Comparison of ENCODE assay signal across 21 mouse cellular contexts in the genomic region with DNA sequence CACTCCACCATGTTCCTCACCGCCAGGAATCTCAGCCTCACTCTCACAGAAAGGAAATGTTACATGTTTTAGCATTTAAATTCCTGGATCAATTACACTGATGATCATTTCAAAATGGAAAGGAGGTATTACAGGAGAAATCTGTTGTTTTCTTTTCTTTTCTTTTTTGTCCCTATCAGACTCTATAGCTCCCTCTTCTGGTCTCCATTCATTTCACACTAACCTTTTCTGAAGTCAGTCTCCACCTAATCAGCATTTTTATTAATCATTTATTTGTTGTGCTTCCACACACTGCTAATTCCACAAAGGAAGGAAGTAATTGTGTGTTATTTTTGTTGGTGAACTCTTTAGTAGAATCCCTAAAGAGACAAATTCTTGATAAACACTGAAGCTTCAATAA.
DNase-seq lines count a peak whose midpoint lies in the region; ATAC-seq and TF ChIP-seq lines count a peak whose summit lies in the region.
"Had no signal": no experiment of that assay in that cellular context is flagged by ENCODE, and none has a peak within 500 bp of the region (broad histone marks: within the 10 kb centered on the region; RNA-seq: fewer than 3 reads in every experiment).

No protein-coding gene starts in this region.

- H3K4me1 ChIP-seq in forebrain, postnatal 0 days (ENCODE audit: insufficient read depth) = no peaks in the 10 kb centered on the region
- no peaks in the 10 kb centered on the region for H3K4me1 ChIP-seq in forebrain, embryonic 13.5 days
- H3K4me1 ChIP-seq in kidney, embryonic 14.5 days (ENCODE audit: control insufficient read depth, insufficient read depth, low read length) = no peaks in the 10 kb centered on the region
- H3K4me1 ChIP-seq: embryonic facial prominence, embryonic 13.5 days; heart, embryonic 12.5 days; midbrain, embryonic 12.5 days had no signal

- peak; percentile 26; the same call in 1 of the 2 replicates for TF ChIP-seq CTCF in forebrain, postnatal 0 days (IDR thresholded peaks at IDR 0.05; ENCODE audit: low read depth)

- no peak overlapping the region for H3K27ac ChIP-seq in forebrain, postnatal 0 days (ENCODE audit: low read depth, low read length)
- H3K27ac ChIP-seq in forebrain, embryonic 13.5 days = no peak overlapping the region
- H3K27ac ChIP-seq in kidney, embryonic 14.5 days (ENCODE audit: low read depth, low read length) = no peak overlapping the region
- H3K27ac ChIP-seq: embryonic facial prominence, embryonic 13.5 days; gastrocnemius, adult 2 months; hindbrain, embryonic 14.5 days; liver, embryonic 14.5 days; midbrain, embryonic 12.5 days had no signal

- H3K9me3 ChIP-seq in forebrain, postnatal 0 days (ENCODE audit: low read length) = no peaks in the 10 kb centered on the region
- H3K9me3 ChIP-seq in forebrain, embryonic 13.5 days (replicated peaks) = no peaks in the 10 kb centered on the region
- H3K9me3 ChIP-seq in kidney, embryonic 14.5 days (ENCODE audit: control insufficient read depth, low read length) = no peaks in the 10 kb centered on the region
- H3K9me3 ChIP-seq: embryonic facial prominence, embryonic 13.5 days; heart, embryonic 12.5 days; midbrain, embryonic 12.5 days had no signal

- 71% methylated on average over 1 of the region's 1 CpGs for WGBS in forebrain, postnatal 0 days
- 63% methylated on average over 1 of the region's 1 CpGs for WGBS in forebrain, embryonic 13.5 days
- 63% methylated on average over 1 of the region's 1 CpGs for WGBS in kidney, embryonic 14.5 days

- DNase-seq in forebrain, postnatal 0 days = no peak
- peak; percentile 6 for DNase-seq in layer of hippocampus, adult 9-10 months (ENCODE audit: low spot score)
- DNase-seq in layer of hippocampus, adult 8-10 months (ENCODE audit: low spot score in 2 of 2) = no peak
- peak; percentile 10 for DNase-seq in ES-CJ7 (ENCODE audit: low read depth, low spot score)
- DNase-seq in brain, adult 2 months (ENCODE audit: low read depth, low spot score) = peak; percentile 11
- DNase-seq in ovary, postnatal 10 days (ENCODE audit: low spot score) = no peak
- DNase-seq: adrenal gland, postnatal 36 days; cerebellum, adult 18-20 months; gastrocnemius, adult 2 months; heart, postnatal 14 days; kidney, postnatal 36 days; right cerebral cortex, adult 18-20 months; thymus, postnatal 25 days had no signal

- no peaks in the 10 kb centered on the region for H3K36me3 ChIP-seq in forebrain, postnatal 0 days (ENCODE audit: insufficient read depth)
- H3K36me3 ChIP-seq in forebrain, embryonic 13.5 days (ENCODE audit: poor library complexity, severe bottlenecking) = no peaks in the 10 kb centered on the region
- no peaks in the 10 kb centered on the region for H3K36me3 ChIP-seq in kidney, embryonic 14.5 days (ENCODE audit: control insufficient read depth, insufficient read depth, low read length)
- H3K36me3 ChIP-seq: embryonic facial prominence, embryonic 13.5 days; heart, embryonic 12.5 days; midbrain, embryonic 12.5 days had no signal

- H3K4me2 ChIP-seq in forebrain, postnatal 0 days (ENCODE audit: low read depth) = no peak overlapping the region
- no peak overlapping the region for H3K4me2 ChIP-seq in forebrain, embryonic 13.5 days
- no peak overlapping the region for H3K4me2 ChIP-seq in kidney, embryonic 14.5 days (replicated peaks; ENCODE audit: low read depth, low read length)
- H3K4me2 ChIP-seq: embryonic facial prominence, embryonic 13.5 days; heart, embryonic 12.5 days; hindbrain, embryonic 14.5 days; midbrain, embryonic 12.5 days had no signal

- H3K27me3 ChIP-seq in forebrain, postnatal 0 days (ENCODE audit: insufficient read depth, low read length) = no peaks in the 10 kb centered on the region
- H3K27me3 ChIP-seq in forebrain, embryonic 13.5 days = no peaks in the 10 kb centered on the region
- H3K27me3 ChIP-seq in kidney, embryonic 14.5 days (ENCODE audit: control insufficient read depth, insufficient read depth, low read length) = no peaks in the 10 kb centered on the region
- H3K27me3 ChIP-seq: embryonic facial prominence, embryonic 13.5 days; heart, embryonic 12.5 days; midbrain, embryonic 12.5 days had no signal

- H3K9ac ChIP-seq in forebrain, postnatal 0 days = no peak overlapping the region
- no peak overlapping the region for H3K9ac ChIP-seq in forebrain, embryonic 13.5 days
- H3K9ac ChIP-seq in kidney, embryonic 14.5 days (ENCODE audit: low read depth, low read length) = no peak overlapping the region
- H3K9ac ChIP-seq: embryonic facial prominence, embryonic 13.5 days; heart, embryonic 12.5 days; hindbrain, embryonic 14.5 days; liver, embryonic 14.5 days; midbrain, embryonic 12.5 days had no signal

- no peak overlapping the region for H3K4me3 ChIP-seq in forebrain, postnatal 0 days (ENCODE audit: low read depth, low read length)
- no peak overlapping the region for H3K4me3 ChIP-seq in forebrain, embryonic 13.5 days
- H3K4me3 ChIP-seq in kidney, embryonic 14.5 days (ENCODE audit: low read length) = no peak overlapping the region
- H3K4me3 ChIP-seq: embryonic facial prominence, embryonic 13.5 days; gastrocnemius, adult 2 months; heart, embryonic 12.5 days; midbrain, embryonic 12.5 days had no signal

- ATAC-seq in forebrain, postnatal 0 days = no peak
- ATAC-seq in forebrain, embryonic 13.5 days = no peak
- ATAC-seq in kidney, embryonic 14.5 days (ENCODE audit: low FRiP score, low TSS enrichment) = no peak
- ATAC-seq: intestine, embryonic 16.5 days had no signal

Comparison
In these comparisons a context has a peak if more than half of its experiments do, and no peak if none do; other contexts are left out.
1. DNase-seq: peak in layer of hippocampus, adult 9-10 months (single experiment), ES-CJ7 (single experiment) and brain, adult 2 months (single experiment); none in forebrain, postnatal 0 days (single experiment), layer of hippocampus, adult 8-10 months (0 of 2) and ovary, postnatal 10 days (single experiment).